Mouse (Mus musculus): Measurements from ENCODE around the gene Igfbp7. TPM values are rescaled to one million over a fixed set of nuclear protein-coding genes. Genes with fewer than 3 reads are reported as not detected.

The Igfbp7 gene
- polyA plus RNA-seq (2014; fragmentation: Illumina TruSeq; extraction: RNeasy Lipid Tissue Mini Kit (QIAGEN cat#74804); ENCODE audit: insufficient read depth, low read depth, low replicate concordance): 490 TPM

GRCm38 (mm10) chr5:77407341-77408298, at the start of gene Igfbp7:
Gene Igfbp7, minus strand, starts transcription at chr5:77408041.

GRCm38 (mm10) chr5:77309924-77310772, 97.7 kb downstream of the Igfbp7 start, which contains the start of the genes Noa1 and Polr2b:
Gene Noa1, minus strand, starts transcription at chr5:77310084.
Gene Polr2b, plus strand, starts transcription at chr5:77310147.

Other genes starting within 250 kb of the Igfbp7 start
- 4.1 TPM for gene Spink2, start 196.6 kb downstream of the Igfbp7 start, polyA plus RNA-seq (2014; fragmentation: Illumina TruSeq; extraction: RNeasy Lipid Tissue Mini Kit (QIAGEN cat#74804); ENCODE audit: insufficient read depth, low read depth, low replicate concordance)
- 4.0 TPM for gene Rest, start 142.6 kb downstream of the Igfbp7 start, polyA plus RNA-seq (2014; fragmentation: Illumina TruSeq; extraction: RNeasy Lipid Tissue Mini Kit (QIAGEN cat#74804); ENCODE audit: insufficient read depth, low read depth, low replicate concordance)
- gene Noa1, start 98.0 kb downstream of the Igfbp7 start, polyA plus RNA-seq (2014; fragmentation: Illumina TruSeq; extraction: RNeasy Lipid Tissue Mini Kit (QIAGEN cat#74804); ENCODE audit: insufficient read depth, low read depth, low replicate concordance): 7.4 TPM
- 17.4 TPM for gene Polr2b, start 97.9 kb downstream of the Igfbp7 start, polyA plus RNA-seq (2014; fragmentation: Illumina TruSeq; extraction: RNeasy Lipid Tissue Mini Kit (QIAGEN cat#74804); ENCODE audit: insufficient read depth, low read depth, low replicate concordance)